Mouse (Mus musculus) spleen, adult 12 weeks (tissue): ENCODE data around the gene Stard5.
A peak's percentile ranks its signal among the peaks of the same experiment; 100 is the strongest.

Source experiments
- DNase-seq: peaks from one replicate; pipeline ENCODE4 v3.0.0; 2022; ENCODE audit warnings: low spot score

Stard5 gene

DNA sequence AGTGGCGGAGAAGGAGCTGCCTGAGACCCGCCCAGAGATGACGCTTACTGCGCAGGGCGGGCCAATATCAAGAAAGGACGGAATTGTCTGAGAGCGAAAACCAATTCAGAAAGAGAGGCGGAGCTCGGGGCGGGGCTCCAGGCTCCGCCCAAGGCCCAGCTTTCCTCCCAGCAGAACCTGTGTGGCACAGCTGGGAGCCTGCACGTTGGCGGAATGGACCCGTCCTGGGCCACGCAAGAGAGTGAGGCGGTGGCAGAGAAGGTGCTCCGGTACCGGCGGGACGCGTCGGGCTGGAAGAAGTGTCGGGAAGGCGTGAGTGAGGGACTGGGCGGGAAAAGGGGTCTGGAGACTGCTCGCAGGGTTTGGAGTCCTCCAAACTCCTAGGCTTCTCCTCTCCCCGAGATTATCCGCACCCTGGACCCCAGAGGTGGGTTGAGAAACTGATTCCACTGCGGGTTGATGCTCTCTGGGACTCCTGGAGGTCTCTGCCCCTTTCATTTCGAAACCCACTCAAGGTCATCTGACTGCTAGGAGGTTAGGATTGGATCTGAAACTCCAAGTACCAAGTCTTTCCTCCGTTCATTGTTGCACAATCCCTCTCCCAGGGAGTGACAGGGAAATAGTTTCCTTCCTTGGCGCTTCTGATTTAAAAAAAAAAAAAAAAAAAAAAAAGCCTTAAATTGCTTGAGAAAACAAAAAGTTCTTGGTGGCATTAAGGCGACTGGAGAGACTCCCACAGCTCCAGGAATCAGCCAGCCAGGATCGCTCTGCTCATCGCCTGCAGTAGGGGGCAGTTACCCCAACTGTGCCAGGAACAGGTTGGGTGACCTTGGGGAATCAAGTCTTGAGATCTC lies at the start of gene Stard5:
Gene Stard5, plus strand, starts transcription at position 132 of the 854 bp plus-strand sequence.
- DNase-seq: peak; percentile 79

- DNase-seq: no peak
Measured at GRCm38 (mm10) chr7:83584639-83585471, 46.9 kb upstream of the Stard5 start, which contains the start of gene Tmc3. Gene Tmc3 (plus strand): TSS chr7:83584927.

DNA sequence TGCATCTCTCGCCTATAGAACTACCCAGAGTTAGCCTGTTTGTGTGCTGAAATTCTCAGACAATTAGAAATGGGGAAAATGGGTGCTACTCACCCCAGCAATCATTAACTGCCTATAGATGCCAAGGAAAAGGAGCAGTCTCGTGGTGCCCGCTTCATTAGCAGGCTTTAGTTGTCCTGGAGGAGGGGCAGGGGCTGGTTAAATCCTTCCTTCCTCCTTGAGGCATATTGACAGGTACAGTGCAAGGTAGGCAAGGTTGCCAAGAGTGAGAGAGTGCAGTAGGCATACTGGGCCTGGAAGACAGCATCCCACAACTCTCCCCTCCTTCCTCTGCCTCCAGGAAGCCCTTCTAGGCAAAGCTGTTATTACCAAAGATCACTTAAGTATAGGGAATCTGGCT lies 37.7 kb upstream of the Stard5 start:
- DNase-seq: no peak

DNA sequence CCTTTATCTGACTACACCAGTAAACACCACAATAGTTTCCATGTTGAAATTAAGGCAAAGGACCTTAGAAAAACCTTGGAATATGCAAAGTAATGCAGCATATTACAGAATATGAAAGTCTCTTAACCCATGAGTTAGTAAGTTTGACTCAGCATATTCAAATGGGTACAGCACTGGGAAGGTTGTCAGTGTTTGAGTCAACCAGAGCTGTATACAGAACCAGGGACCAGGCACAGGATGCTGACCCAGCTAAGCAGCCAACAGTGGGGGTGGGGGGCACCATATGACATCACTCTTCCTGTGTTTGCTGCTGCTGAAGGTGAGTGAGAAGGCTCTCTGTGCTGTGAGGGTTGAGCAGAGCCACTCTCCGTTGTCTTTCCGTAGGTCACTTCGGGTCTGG lies 34.7 kb upstream of the Stard5 start:
- no peak for DNase-seq

DNA sequence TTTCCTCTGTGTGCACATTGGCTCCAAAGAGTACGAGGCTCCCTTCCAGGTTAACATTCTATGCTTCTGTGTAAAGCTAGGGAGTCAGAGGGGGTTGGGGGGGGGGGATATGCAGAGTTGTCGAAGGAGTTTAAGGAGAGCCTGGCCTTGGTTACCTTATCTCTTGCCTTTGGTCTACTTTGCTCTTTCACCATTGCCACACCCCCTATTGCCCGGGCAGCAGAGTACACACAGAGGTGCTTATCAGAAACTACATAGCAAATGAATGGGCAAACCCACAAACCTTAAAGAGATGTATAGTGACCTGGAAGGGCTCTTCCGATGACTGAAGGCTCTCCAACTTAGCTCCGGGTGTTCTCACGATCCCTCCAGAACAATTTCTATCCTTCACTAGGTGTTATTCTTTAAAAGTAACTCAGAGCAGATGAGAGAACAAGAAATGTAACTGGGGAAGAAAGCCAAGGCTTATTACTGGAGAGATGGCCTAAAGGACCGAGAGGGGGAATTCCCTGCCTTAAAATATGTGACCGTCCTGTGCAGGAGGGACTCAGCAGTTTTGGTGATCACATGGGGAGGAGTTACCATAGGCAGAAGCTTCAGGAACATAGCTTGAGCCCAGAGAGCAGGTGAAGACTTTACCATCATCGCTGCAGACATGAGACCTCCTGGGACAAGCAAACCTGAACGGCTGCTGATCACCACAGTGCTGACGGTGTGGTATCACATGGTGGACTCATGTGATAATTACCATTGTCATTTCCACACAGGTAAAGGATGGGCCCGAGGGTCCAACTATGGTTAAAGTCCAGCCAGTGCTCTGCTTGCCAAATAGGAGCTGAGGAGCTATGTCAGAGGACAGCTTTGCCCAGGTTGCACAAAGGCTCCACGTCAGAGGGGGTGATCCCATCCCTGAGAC lies 32.5 kb upstream of the Stard5 start:
- no peak for DNase-seq

DNA sequence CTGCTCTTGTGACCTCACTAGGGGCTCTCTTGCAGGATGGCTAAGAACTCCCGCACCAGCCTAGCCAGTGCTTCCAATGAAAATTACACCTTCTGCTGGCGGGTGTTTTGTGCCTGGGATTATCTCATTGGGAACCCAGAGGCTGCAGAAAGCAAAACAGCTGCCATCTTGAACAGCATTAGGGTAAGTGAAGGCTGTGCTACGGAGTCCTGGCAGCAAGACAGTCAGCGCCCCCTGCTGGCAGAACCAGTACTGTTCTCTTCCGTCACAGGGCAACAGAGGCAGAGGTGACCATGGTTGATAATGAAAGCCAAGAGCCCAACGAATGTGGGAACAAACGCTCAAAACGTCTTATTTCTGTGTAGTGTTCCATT lies 31.9 kb upstream of the Stard5 start:
- peak; percentile 33 for DNase-seq

DNA sequence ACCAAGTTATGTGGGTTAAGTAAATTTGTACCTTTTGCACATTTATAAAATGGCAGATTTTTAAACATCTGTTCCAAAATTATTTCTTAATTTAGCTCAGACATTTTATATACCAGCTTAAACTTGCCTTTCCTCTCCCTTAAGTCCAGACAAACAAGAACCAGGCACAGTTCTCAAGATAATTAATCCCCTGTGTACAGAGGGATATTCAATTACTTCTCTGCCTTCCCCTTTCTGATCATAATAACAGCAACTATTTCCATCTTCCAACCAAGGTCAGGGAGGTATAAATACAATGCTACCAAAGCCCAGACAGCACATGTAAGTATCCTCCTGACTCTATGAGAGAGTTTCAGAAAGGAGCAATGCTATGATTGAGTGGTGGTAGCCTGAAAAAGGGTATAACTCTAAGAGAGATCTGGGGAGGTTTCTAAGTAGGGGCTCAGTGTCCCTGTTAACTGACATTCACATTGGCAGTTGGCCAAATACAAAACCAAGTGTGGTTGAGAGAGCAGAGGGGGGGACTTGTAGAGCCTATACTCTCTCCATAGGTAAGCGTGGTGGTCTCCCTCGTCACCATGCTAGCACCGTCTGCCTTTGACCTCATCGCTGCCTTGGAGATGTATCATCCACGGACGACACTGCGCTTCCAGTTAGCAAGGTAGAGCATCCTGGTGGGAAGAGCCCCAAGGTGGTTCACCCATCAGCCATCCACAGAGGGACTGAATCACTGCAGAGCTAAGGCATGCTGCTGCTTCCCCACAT lies 27.4 kb upstream of the Stard5 start:
- DNase-seq: no peak

DNA sequence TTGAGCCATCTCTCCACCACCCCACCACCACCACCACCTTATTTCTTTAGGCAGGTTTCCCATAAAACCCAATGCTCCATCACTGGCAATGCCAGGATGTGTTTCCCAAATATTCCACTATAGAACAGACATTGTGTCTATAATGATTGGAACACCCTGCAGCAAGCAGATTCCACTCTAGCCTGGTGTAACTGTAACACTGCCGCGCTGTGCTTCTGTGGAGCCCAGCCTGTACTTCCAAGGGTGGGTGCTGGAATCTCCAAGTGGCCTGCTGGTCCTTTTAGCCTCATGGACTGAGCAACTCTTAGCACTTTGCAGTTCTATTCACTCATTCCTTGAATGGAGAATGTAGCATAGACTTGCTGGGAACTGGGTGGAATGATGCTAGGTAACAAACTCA lies 25.0 kb upstream of the Stard5 start:
- DNase-seq: no peak

DNA sequence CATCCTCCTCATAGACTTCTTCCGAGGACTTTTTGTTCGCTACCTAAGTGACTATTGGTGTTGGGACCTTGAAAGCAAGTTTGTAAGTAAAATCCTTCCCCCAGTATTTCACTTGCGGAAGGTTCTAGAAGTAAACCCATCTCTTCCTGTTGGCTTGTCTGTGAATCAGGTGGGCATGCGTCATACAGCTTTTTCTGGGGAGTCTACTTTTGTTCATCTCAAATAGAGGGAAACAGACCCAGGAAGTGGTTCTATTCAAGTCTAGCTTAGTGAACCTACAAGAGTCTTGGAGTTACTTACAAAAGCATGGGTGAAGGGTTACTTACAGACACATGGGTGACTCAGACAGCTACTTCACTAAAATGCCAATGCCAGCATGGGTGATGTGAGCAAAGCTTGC lies 21.9 kb upstream of the Stard5 start:
- DNase-seq: no peak

- no peak for DNase-seq
Measured at GRCm38 (mm10) chr7:83611886-83612285, 19.9 kb upstream of the Stard5 start.

DNA sequence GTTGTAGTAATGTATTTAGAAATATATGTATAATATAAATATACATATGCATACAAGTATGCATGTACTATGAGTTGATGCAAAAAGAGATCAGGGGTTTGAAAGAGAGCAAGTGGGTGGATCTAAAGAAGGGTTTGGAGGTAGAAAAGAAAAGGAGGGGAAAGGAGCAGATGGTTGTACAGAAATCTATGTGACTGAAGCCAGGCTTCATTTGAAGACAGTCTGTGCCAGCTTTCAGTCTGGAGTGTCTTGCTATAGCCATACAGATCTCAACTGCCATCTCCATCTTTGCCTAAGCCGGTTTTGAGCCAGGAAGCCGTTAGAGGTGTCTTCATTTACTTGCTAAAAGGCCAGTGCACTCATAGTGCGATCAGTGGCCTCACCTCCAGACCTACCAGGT lies 16.5 kb upstream of the Stard5 start:
- no peak for DNase-seq

- no peak for DNase-seq
Measured at GRCm38 (mm10) chr7:83615815-83616214, 15.9 kb upstream of the Stard5 start.

GRCm38 (mm10) chr7:83616268-83616667 lies 15.5 kb upstream of the Stard5 start:
- no peak for DNase-seq

DNA sequence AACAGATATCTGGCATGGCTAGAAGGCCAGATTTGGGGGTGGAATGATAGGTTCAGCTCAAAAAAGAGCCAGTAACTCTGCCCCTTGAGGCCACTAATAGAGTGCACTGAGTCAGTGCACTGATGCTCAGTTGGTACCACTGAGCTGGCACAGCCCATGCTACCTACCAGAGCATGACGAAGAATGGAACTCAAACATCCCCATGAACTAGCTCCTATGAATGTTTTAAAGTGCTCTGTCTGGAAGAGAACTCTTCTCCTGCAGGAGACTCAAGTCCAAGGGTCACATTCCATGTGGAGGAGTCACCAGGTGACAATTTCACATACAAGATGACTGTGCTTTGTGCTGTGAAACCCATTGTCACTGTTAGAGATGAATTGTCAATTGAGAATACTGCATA lies 13.1 kb upstream of the Stard5 start:
- no peak for DNase-seq

- no peak for DNase-seq
Measured at GRCm38 (mm10) chr7:83622582-83622981, 9.2 kb upstream of the Stard5 start.

DNA sequence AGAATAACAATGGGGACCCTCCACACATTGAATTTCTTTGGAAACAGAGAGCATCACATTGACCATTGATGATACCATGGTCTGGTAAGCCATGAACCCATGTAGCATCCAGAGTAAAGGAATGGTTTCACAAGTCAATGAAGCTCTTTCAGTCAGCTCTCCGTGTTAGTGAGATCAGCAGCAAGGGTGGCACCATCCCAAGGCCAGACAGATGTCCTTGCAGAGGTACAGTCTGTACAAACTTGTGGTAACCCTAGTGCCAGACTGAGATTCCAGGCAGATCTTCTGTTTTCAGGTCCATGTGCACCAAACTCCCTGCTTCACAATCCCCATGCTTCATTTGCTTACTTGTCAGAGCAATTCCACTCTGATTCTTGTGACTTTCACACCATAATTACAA lies 7.7 kb upstream of the Stard5 start:
- no peak for DNase-seq

- DNase-seq: no peak
Measured at GRCm38 (mm10) chr7:83626557-83627257, 5.1 kb upstream of the Stard5 start.

GRCm38 (mm10) chr7:83627369-83627768 lies 4.4 kb upstream of the Stard5 start:
- DNase-seq: no peak

GRCm38 (mm10) chr7:83631073-83631827 lies 509 bp upstream of the Stard5 start:
- no peak for DNase-seq

- DNase-seq: no peak
Measured at GRCm38 (mm10) chr7:83632682-83633120, 942 bp downstream of the Stard5 start.
